Mouse (Mus musculus) gastrocnemius, adult 8-10 months (tissue): ENCODE measurements around the gene Usp17la. TPM values are rescaled to one million over a fixed set of nuclear protein-coding genes. Genes with fewer than 3 reads are reported as not detected.
"Not testable (repeated sequence)": the region's sequence is repeated elsewhere in the genome, so short reads cannot be mapped to it uniquely, and the experiment has no call there.

Source experiments
- DNase-seq, 2 experiments: peaks; one replicate each; pipeline ENCODE4 v3.0.0; 2022; ENCODE audit warnings: low spot score in 2 of 2
- total RNA-seq, 4 experiments: library from RNA; stranded (reverse); gene quantifications; 2 replicates each; pipeline ENCODE4 v1.2.4; 2022

The Usp17la gene
- total RNA-seq, result not detected

DNA sequence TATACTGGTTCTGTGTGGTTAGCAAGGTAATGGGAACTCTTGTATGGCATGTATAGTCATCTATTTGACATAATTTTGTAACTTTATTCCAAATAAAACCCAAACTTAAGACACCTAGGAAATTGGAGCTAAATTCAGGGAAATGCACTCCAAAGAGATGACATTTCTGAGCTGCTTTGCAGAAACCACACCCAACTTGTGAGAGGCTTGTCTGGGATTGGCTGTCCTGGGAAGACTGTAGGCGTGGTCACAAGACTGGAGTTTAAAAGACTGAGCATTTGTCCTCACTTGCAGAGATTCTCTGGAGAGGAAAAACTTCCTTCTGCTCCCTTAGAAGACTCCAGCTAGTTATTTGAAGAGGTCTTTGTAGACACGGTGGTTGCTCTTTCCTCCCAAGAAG is at the start of gene Usp17la:
Gene Usp17la, plus strand, starts transcription at position 301 of the 400 bp plus-strand sequence.
- not testable (repeated sequence) for DNase-seq

DNA sequence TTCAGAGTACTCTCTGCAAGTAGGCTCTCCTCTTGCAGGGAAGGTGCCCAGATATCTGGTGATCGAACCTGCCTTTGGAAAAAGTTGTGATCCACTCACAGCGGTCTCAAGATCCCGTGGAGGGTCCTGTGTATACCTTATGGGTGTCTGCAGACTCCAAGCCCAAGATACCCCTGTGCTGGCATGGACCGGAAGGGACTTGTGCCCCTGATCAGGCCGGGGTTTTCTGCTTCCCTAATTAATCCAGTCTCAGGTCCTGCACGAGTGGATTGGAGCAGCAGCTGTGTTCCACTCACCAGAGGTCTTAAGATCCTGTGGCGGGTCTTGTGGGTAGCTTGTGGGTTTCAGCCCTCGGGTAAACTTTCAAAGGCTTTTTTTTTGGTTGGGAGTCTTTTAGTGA is 46.5 kb upstream of the Usp17la start:
- DNase-seq, result not testable (repeated sequence)

DNA sequence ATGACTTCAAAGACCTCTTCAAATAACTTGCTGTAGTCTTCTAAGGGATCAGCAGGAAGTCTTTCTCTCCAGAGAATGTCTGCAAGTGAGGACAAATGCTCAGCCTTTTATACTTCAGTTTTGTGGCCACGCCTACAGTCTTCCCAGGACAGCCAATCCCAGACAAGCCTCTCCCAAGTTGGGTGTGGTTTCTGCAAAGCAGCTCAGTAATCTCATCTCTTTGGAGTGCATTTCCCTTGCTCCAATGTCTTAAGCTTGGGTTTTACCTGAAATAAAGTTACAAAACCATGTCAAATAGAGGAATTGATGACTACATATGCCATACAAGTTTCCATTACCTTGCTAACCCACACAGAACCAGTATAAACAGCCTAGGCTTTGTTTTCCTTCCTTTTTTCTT is 14.3 kb upstream of the Usp17la start, which contains the start of gene Usp17lb:
Gene Usp17lb, minus strand, starts transcription at position 101 of the 400 bp plus-strand sequence.
- no peak for DNase-seq

DNA sequence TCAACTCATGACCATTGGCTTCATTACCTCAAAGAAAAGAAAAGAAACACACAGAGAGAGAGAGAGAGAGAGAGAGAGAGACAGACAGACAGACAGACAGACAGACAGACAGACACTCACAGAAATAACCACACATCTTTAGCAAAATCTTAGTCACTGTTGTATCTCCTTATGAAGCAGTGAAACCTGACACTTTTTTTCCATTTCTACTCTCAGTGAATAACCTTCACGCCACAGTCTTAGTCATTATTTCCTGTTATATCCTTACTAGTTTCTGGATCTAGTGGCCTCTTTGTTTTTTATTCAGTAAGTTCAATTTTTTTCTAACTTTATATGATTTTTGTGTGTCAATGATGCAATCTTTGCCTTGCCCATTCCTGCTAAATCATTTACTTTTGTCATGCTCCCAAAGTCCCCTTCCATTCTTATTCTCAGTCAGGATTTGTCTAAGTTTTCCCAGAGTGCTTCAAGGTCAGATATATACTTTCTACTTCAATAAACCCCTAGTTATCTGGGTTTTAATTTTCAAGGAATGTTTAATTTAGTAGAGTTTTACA is 13.0 kb upstream of the Usp17la start:
- no peak for DNase-seq

DNA sequence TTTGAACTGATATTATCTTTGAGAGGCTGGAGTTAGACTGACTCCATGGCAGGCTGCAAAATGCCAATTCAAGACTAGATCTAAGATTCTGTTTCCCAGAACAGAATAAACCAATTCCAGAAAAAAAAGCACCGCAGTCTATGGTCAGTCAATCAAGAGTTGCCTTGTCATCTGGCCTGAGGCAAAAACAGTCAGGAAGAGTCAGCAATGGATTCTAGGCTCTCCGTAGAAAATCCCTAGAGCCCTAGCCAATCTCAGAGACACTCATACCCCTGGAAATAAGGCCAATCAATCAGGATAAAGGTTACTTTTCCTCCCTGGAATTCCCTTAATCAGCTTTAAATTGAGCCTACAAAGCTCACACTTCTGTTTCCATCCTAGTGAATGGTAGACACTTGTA is 5.3 kb upstream of the Usp17la start:
- DNase-seq, result not testable (repeated sequence)

DNA sequence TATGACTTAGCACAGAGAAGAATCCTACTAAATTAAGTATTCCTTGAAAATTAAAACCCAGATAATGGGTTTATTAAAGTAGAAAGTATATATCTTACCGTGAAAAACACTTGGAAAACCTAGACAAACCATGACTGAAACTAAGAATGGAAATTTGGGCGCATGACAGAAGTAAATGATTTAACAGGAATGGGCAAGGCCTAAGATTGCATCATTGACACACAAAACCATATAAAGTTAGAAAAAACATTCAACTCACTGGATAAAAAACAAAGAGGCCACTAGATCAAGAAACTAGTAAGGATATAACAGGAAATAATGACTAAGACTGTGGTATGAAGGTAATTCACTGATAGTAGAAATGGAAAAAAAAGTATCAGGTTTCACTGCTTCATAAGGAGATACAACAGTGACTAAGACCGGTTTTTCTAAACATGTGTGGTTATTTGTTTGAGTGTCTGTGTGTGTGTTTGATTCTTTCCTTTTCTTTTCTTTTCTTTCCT is 1.5 kb upstream of the Usp17la start:
- DNase-seq, result no peak

DNA sequence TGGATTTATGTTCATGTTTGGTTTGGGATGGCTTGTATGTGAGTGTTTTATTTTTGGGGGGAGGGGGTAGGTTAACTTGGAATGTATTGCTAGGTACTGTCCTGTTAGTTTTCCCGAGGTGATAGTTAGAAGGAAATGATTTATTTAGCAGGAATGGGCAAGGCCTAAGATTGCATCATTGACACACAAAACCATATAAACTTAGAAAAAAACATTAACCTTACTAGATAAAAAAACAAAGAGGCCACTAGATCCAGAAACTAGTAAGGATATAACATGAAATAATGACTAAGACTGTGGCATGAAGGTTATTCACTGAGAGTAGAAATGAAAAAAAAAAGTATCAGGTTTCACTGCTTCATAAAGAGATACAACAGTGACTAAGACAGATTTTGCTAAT is 874 bp downstream of the Usp17la start:
- DNase-seq, result no peak

DNA sequence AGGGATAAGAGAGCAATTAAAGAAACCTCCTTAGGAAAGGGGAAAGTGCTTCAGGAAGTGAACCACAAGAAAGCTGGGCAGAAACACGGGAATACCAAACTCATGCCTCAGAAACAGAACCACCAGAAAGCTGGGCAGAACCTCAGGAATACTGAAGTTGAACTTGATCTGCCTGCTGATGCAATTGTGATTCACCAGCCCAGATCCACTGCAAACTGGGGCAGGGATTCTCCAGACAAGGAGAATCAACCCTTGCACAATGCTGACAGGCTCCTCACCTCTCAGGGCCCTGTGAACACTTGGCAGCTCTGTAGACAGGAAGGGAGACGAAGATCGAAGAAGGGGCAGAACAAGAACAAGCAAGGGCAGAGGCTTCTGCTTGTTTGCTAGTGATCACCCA is 4.6 kb downstream of the Usp17la start:
- DNase-seq, result no peak

DNA sequence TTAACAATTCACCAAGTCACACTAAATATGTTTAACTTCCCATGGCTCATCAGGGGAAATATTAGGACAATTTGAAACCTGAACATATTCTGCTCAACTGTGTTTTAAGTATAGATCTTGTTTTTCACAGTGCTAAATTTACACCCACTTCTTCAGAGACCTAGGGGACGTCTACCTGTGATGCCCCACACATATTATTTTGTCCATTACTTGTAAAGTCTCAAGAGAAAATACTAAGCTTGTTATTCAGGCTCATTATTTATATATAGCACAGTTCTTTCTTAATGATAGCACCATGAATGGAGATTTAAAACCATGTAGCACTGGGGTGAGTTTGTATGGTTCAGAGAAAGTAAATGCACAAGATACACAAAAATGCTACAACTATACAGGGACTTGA is 20.9 kb downstream of the Usp17la start, which contains the start of gene Olfr665:
Gene Olfr665, plus strand, starts transcription at position 301 of the 400 bp plus-strand sequence.
- no peak for DNase-seq

DNA sequence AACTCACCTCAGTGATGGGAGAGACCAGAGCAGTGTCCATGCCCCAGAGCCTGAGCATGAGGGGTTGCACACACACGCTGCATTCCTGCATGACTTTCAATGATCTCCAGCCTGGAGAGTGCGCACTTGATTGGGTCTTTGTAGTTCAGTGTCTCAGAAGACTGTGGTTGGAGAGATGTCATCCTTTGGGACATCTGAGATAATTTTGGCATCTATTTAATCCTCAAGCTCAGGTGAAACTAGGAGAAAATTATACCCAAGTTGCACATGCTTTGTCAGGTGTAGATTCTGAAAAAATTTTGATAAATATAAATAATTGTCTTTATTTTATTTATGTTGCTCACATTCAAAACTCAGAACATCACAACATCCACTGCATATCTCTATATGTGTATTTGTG is 39.0 kb downstream of the Usp17la start, which contains the start of gene Olfr666:
Gene Olfr666, minus strand, starts transcription at position 101 of the 400 bp plus-strand sequence.
- no peak for DNase-seq

Other genes starting within 250 kb of the Usp17la start
- gene Olfr656, start 243.1 kb upstream of the Usp17la start, total RNA-seq, result not detected
- not detected for gene Olfr657, start 232.2 kb upstream of the Usp17la start, total RNA-seq
- not detected for gene Olfr658, start 209.7 kb upstream of the Usp17la start, total RNA-seq
- gene Olfr659, start 190.3 kb upstream of the Usp17la start, total RNA-seq, result not detected
- gene Olfr661, start 170.5 kb upstream of the Usp17la start, total RNA-seq, result not detected
- gene Usp17le, start 79.5 kb upstream of the Usp17la start, total RNA-seq, result not detected
- not detected for gene Usp17lb, start 14.4 kb upstream of the Usp17la start, total RNA-seq
- not detected for gene Olfr665, start 21.0 kb downstream of the Usp17la start, total RNA-seq
- not detected for gene Olfr666, start 38.9 kb downstream of the Usp17la start, total RNA-seq
- gene Olfr667, start 64.5 kb downstream of the Usp17la start, total RNA-seq, result not detected
- not detected for gene Olfr668, start 71.0 kb downstream of the Usp17la start, total RNA-seq
- gene Olfr669, start 77.2 kb downstream of the Usp17la start, total RNA-seq, result not detected
- gene Olfr670, start 105.6 kb downstream of the Usp17la start, total RNA-seq, result not detected
- not detected for gene Olfr671, start 122.1 kb downstream of the Usp17la start, total RNA-seq
- gene Olfr672, start 145.0 kb downstream of the Usp17la start, total RNA-seq, result not detected
- not detected for gene Olfr675, start 171.5 kb downstream of the Usp17la start, total RNA-seq
- gene Olfr676, start 175.7 kb downstream of the Usp17la start, total RNA-seq, result not detected
- gene Olfr677, start 194.4 kb downstream of the Usp17la start, total RNA-seq, result not detected
- gene Olfr678, start 207.5 kb downstream of the Usp17la start, total RNA-seq, result not detected
- gene Olfr679, start 224.2 kb downstream of the Usp17la start, total RNA-seq, result not detected
- gene Olfr680-ps1, start 235.8 kb downstream of the Usp17la start, total RNA-seq, result not detected